ENCODE assay signal across 20 mouse cellular contexts in the genomic region with DNA sequence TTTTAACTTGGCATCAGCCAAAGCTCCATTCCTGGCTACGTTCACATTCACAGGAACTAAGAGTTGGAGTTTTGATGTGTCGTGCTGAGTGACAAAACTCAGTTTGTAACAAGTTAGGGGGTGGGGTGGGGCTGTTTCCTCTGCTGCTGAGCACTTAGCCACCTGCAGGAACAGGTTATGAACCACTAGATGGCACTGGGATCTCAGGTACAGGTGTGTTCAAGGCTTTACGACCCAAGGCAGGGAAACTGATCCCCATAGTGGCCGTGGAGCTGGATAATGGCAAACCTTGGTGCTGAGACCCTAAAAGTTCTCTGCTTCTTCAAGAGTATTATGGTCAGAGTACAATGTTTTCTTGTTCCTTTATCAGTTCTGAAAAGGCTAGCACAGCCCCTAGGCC. TPM values are rescaled to one million over a fixed set of nuclear protein-coding genes. Genes with fewer than 3 reads are reported as not detected.
DNase-seq lines count a peak whose midpoint lies in the region; ATAC-seq and TF ChIP-seq lines count a peak whose summit lies in the region.
"Had no signal": no experiment of that assay in that cellular context is flagged by ENCODE, and none has a peak within 500 bp of the region (broad histone marks: within the 10 kb centered on the region; RNA-seq: fewer than 3 reads in every experiment).

No protein-coding gene starts in this region.

- no peak overlapping the region for H3K9ac ChIP-seq in lung, postnatal 0 days (replicated peaks; ENCODE audit: low read depth)
- H3K9ac ChIP-seq: lung, embryonic 15.5 days; midbrain, embryonic 15.5 days; neural tube, embryonic 15.5 days had no signal

- DNase-seq in cerebellum, adult 2 months: no peak
- no peak for DNase-seq in cerebellum, postnatal 4 days (ENCODE audit: low spot score in 2 of 2)
- no peak for DNase-seq in kidney, adult 2 months
- no peak for DNase-seq in kidney, postnatal 4 days
- peak; percentile 46 for DNase-seq in lung, postnatal 0 days (ENCODE audit: low spot score)
- DNase-seq in lung, postnatal 4 days: no peak
- DNase-seq in embryo, embryonic 10 days (ENCODE audit: low spot score): no peak
- DNase-seq: adrenal gland, postnatal 36 days; cerebellum, adult 9-10 months; gastrocnemius, postnatal 36 days; heart, postnatal 10 days; right cerebral cortex, postnatal 14 days; thymus, adult 18-20 months had no signal

- no peaks in the 10 kb centered on the region; the same call in 1 of the 2 replicates for H3K27me3 ChIP-seq in cerebellum, adult 2 months (ENCODE audit: control insufficient read depth, insufficient read depth, low read length)
- H3K27me3 ChIP-seq in kidney, adult 2 months (replicated peaks; ENCODE audit: control insufficient read depth, insufficient read depth, low read length): no peaks in the 10 kb centered on the region
- H3K27me3 ChIP-seq in lung, postnatal 0 days (replicated peaks; ENCODE audit: insufficient read depth, low read length): no peaks in the 10 kb centered on the region
- H3K27me3 ChIP-seq: midbrain, embryonic 15.5 days; neural tube, embryonic 15.5 days had no signal

- no peak for TF ChIP-seq EP300 in lung, postnatal 0 days (IDR thresholded peaks at IDR 0.05)

- H3K4me2 ChIP-seq in lung, postnatal 0 days (replicated peaks; ENCODE audit: low read depth, low read length): no peak overlapping the region
- H3K4me2 ChIP-seq: heart, embryonic 11.5 days; lung, embryonic 15.5 days; midbrain, embryonic 15.5 days; neural tube, embryonic 15.5 days had no signal

- no peaks in the 10 kb centered on the region for H3K4me1 ChIP-seq in cerebellum, adult 2 months (ENCODE audit: control insufficient read depth, insufficient read depth, low read length)
- H3K4me1 ChIP-seq in kidney, adult 2 months (ENCODE audit: control insufficient read depth, insufficient read depth, low read length): no peaks in the 10 kb centered on the region
- H3K4me1 ChIP-seq in lung, postnatal 0 days (ENCODE audit: insufficient read depth, low read depth, low read length): no peaks in the 10 kb centered on the region
- H3K4me1 ChIP-seq in embryonic fibroblast, embryonic 13.5 days (ENCODE audit: control insufficient read depth, insufficient read depth, low read length): peaks cover 4% of the 10 kb centered on the region; the same call in 1 of the 2 replicates
- H3K4me1 ChIP-seq: megakaryocyte, embryonic 14.5 days had no signal

- H3K27ac ChIP-seq in cerebellum, adult 2 months (ENCODE audit: insufficient read depth, low read length): no peak overlapping the region
- H3K27ac ChIP-seq in kidney, adult 2 months (ENCODE audit: insufficient read depth, low read depth, low read length): no peak overlapping the region
- no peak overlapping the region for H3K27ac ChIP-seq in lung, postnatal 0 days (ENCODE audit: low read length)
- no peak overlapping the region for H3K27ac ChIP-seq in embryonic fibroblast, embryonic 13.5 days (ENCODE audit: insufficient read depth, low read length)
- H3K27ac ChIP-seq: lung, embryonic 15.5 days; midbrain, embryonic 15.5 days; neural tube, embryonic 15.5 days had no signal

- H3K36me3 ChIP-seq in kidney, adult 2 months (ENCODE audit: control insufficient read depth, insufficient read depth, low read length): no peaks in the 10 kb centered on the region
- H3K36me3 ChIP-seq in lung, postnatal 0 days (ENCODE audit: insufficient read depth, low read length): no peaks in the 10 kb centered on the region
- H3K36me3 ChIP-seq: lung, embryonic 15.5 days; midbrain, embryonic 15.5 days; neural tube, embryonic 15.5 days had no signal

- H3K4me3 ChIP-seq in cerebellum, adult 2 months (replicated peaks; ENCODE audit: insufficient read depth, low read depth, low read length): no peak overlapping the region
- no peak overlapping the region for H3K4me3 ChIP-seq in kidney, adult 2 months (ENCODE audit: insufficient read depth, low read depth, low read length)
- no peak overlapping the region for H3K4me3 ChIP-seq in lung, postnatal 0 days (ENCODE audit: low read depth, low read length)
- no peak overlapping the region for H3K4me3 ChIP-seq in embryonic fibroblast, embryonic 13.5 days (ENCODE audit: insufficient read depth, low read length)
- H3K4me3 ChIP-seq: lung, embryonic 15.5 days; megakaryocyte, embryonic 14.5 days; midbrain, embryonic 15.5 days; neural tube, embryonic 15.5 days had no signal

- no peak for ATAC-seq in lung, postnatal 0 days
- ATAC-seq: CD4-positive, CD25-positive, alpha-beta regulatory T cell, adult 4 months; midbrain, embryonic 15.5 days had no signal

- no peak for TF ChIP-seq POLR2A in cerebellum, adult 2 months (IDR thresholded peaks at IDR 0.05; ENCODE audit: borderline replicate concordance, insufficient read depth, low read length)
- TF ChIP-seq POLR2A in kidney, adult 2 months (IDR thresholded peaks at IDR 0.05; ENCODE audit: low read depth, low read length): no peak
- TF ChIP-seq POLR2A in embryonic fibroblast, embryonic 13.5 days (IDR thresholded peaks at IDR 0.05; ENCODE audit: low read depth, low read length): no peak

- TF ChIP-seq CTCF in cerebellum, adult 2 months (IDR thresholded peaks at IDR 0.05; ENCODE audit: borderline replicate concordance, insufficient read depth, low read depth, low read length): peak; percentile 35; the same call in 1 of the 2 replicates
- peak; percentile 43; the same call in 1 of the 2 replicates for TF ChIP-seq CTCF in kidney, adult 2 months (conservative IDR thresholded peaks at IDR 0.05; ENCODE audit: insufficient read depth, insufficient read length, low read depth, low read length)
- TF ChIP-seq CTCF in lung, postnatal 0 days (IDR thresholded peaks at IDR 0.05): peak; percentile 66
- TF ChIP-seq CTCF in embryonic fibroblast, embryonic 13.5 days (IDR thresholded peaks at IDR 0.05; ENCODE audit: borderline replicate concordance, insufficient read depth, low read length): 0 out of 2 replicates have a peak, but pooled peaks have one; percentile 11

- no peaks in the 10 kb centered on the region for H3K9me3 ChIP-seq in lung, postnatal 0 days (ENCODE audit: low read length)
- H3K9me3 ChIP-seq: lung, embryonic 15.5 days; megakaryocyte, embryonic 14.5 days; midbrain, embryonic 15.5 days; neural tube, embryonic 15.5 days had no signal

- 60% methylated on average over 4 of the region's 4 CpGs for WGBS in cerebellum, adult 2 months
- 46% methylated on average over 4 of the region's 4 CpGs for WGBS in kidney, adult 2 months
- 36% methylated on average over 4 of the region's 4 CpGs for WGBS in lung, postnatal 0 days

RNA-seq across cellular contexts. Expression of a gene that starts 29.6 kb away (rescaled TPM):
- 6.5 and 7.2 TPM in 2 replicates for polyA plus RNA-seq in cerebellum, adult 2 months (2012; rRNA removed)
- 23.3 and 24.2 TPM in 2 replicates for polyA plus RNA-seq in kidney, adult 2 months (2012; rRNA removed)
- 2.5 and 2.6 TPM in 2 replicates for polyA plus RNA-seq in lung, postnatal 0 days (2015; fragmentation: Nextera tagmentation; extraction: Ambion mirVana)
- polyA plus RNA-seq in embryonic fibroblast, embryonic 13.5 days (2011; ENCODE audit: insufficient read length, low read depth, missing spikeins): 0.49 and 0.70 TPM in 2 replicates
- polyA plus RNA-seq: CD4-positive, CD25-positive, alpha-beta regulatory T cell, adult 4 months had no signal

RNA-seq across cellular contexts. Expression of a gene that starts 45.6 kb away (rescaled TPM):
- polyA plus RNA-seq in cerebellum, adult 2 months (2012; rRNA removed): 1.1 and 1.6 TPM in 2 replicates
- polyA plus RNA-seq in kidney, adult 2 months (2012; rRNA removed): 33.4 and 40.2 TPM in 2 replicates
- 31.8 and 32.2 TPM in 2 replicates for polyA plus RNA-seq in lung, postnatal 0 days (2015; fragmentation: Nextera tagmentation; extraction: Ambion mirVana)
- polyA plus RNA-seq in embryonic fibroblast, embryonic 13.5 days (2011; ENCODE audit: insufficient read length, low read depth, missing spikeins): 75.3 and 88.4 TPM in 2 replicates
- polyA plus RNA-seq: CD4-positive, CD25-positive, alpha-beta regulatory T cell, adult 4 months had no signal

Comparison
In these comparisons a context has a peak if more than half of its experiments do, and no peak if none do; other contexts are left out.
1. CTCF ChIP-seq: peak in every context shown above with its lines; median percentile 66 in lung, postnatal 0 days; 43 in kidney, adult 2 months; 35 in cerebellum, adult 2 months; 11 in embryonic fibroblast, embryonic 13.5 days.
2. RNA of a gene that starts 45.6 kb away (polyA plus RNA-seq): 75.3 to 88.4 TPM in embryonic fibroblast, embryonic 13.5 days, 33.4 to 40.2 TPM in kidney, adult 2 months and 31.8 to 32.2 TPM in lung, postnatal 0 days; 1.1 to 1.6 TPM in cerebellum, adult 2 months; every median in the first group is over 10 times any median in the second.